Mouse (Mus musculus): ENCODE data around the gene Aim2. TPM values are rescaled to one million over a fixed set of nuclear protein-coding genes. Genes with fewer than 3 reads are reported as not detected.

The Aim2 gene
- polyA plus RNA-seq, 1 experiment from 2014 or later, result 2.3 TPM

Other genes starting within 250 kb of the Aim2 start
- not detected in 2 replicates for gene Olfr1408, start 213.5 kb upstream of the Aim2 start, polyA plus RNA-seq (2014; fragmentation: Nextera tagmentation; extraction: Ambion mirVana)
- not detected in 2 replicates for gene Olfr1406, start 160.2 kb upstream of the Aim2 start, polyA plus RNA-seq (2014; fragmentation: Nextera tagmentation; extraction: Ambion mirVana)
- gene Olfr218, start 153.1 kb upstream of the Aim2 start, polyA plus RNA-seq (2014; fragmentation: Nextera tagmentation; extraction: Ambion mirVana), result not detected in 2 replicates
- not detected in 2 replicates for gene Olfr1404, start 138.5 kb upstream of the Aim2 start, polyA plus RNA-seq (2014; fragmentation: Nextera tagmentation; extraction: Ambion mirVana)
- not detected in 2 replicates for gene Fcer1a, start 123.7 kb upstream of the Aim2 start, polyA plus RNA-seq (2014; fragmentation: Nextera tagmentation; extraction: Ambion mirVana)
- not detected in 2 replicates for gene Olfr418, start 84.9 kb upstream of the Aim2 start, polyA plus RNA-seq (2014; fragmentation: Nextera tagmentation; extraction: Ambion mirVana)
- not detected in 2 replicates for gene Mptx2, start 73.1 kb upstream of the Aim2 start, polyA plus RNA-seq (2014; fragmentation: Nextera tagmentation; extraction: Ambion mirVana)
- 10.5 and 12.0 TPM in 2 replicates for gene Ackr1, start 17.1 kb upstream of the Aim2 start, polyA plus RNA-seq (2014; fragmentation: Nextera tagmentation; extraction: Ambion mirVana)
- 59.8 and 77.6 TPM in 2 replicates for gene Cadm3, start 16.8 kb downstream of the Aim2 start, polyA plus RNA-seq (2014; fragmentation: Nextera tagmentation; extraction: Ambion mirVana)
- gene Ifi206, start 140.2 kb downstream of the Aim2 start, polyA plus RNA-seq (2014; fragmentation: Nextera tagmentation; extraction: Ambion mirVana), result 0.08 TPM in 1 of 2 replicates, not detected in the other
- gene Ifi214, start 185.1 kb downstream of the Aim2 start, polyA plus RNA-seq (2014; fragmentation: Nextera tagmentation; extraction: Ambion mirVana), result not detected in 2 replicates
- not detected in 2 replicates for gene Ifi213, start 248.4 kb downstream of the Aim2 start, polyA plus RNA-seq (2014; fragmentation: Nextera tagmentation; extraction: Ambion mirVana)